Mouse (Mus musculus): Measurements from ENCODE around the gene Scp2.

DNA sequence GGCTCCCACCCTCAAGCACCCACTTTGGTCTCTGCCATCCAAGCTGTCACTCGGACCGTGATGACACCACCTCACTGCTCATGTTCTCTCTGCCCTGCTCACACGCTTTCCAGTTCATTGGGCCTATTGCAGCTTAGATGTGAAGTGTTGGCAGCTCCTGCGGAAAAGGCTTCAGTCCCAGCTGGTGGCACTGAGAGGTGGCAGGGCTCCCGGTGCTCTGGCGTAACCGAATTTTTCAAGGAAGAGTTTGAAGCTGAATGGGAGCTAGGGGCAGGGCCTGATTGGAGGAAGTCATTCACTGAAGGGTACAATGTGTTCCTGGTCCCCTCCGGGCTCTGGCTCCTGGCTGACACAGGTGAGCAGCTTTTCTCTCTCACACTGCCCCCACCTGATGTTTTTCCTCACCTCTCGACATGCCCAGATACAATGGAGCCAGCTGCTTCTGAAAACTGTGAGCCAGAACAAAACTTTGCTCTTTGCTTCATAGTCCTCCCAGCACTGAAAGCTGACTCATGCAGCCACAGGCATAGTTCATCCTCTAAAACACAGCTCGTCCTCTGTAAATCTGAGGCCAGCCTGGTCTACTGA lies 93.0 kb downstream of the Scp2 start:
- TF ChIP-seq POLR2A (IDR thresholded peaks at IDR 0.05; ENCODE audit: control insufficient read depth, low read depth, low read length): no peak
- no peak for TF ChIP-seq CTCF (IDR thresholded peaks at IDR 0.05; ENCODE audit: control insufficient read depth, insufficient read depth, insufficient replicate concordance, low read depth, low read length)
